Mouse (Mus musculus) liver, postnatal 0 days (tissue): ENCODE measurements around the gene Suclg2. TPM values are rescaled to one million over a fixed set of nuclear protein-coding genes. Genes with fewer than 3 reads are reported as not detected.

Source experiments
- ATAC-seq: fragments of 200-750 bp; cut with Nextera tagmentation; 2 replicates; pipeline ENCODE4 v1.8.0; 2017; ENCODE audit warnings: mild to moderate bottlenecking, moderate library complexity
- DNase-seq: peaks from one replicate; pipeline ENCODE4 v3.0.0-alpha.2; 2016
- H3K27ac ChIP-seq: fragments of 300-500 bp; sonication (generic); 2 replicates; pipeline ENCODE4 v1.5.1; 2014; ENCODE audit warnings: antibody characterized with exemption, moderate library complexity, mild to moderate bottlenecking, low read depth
- H3K27me3 ChIP-seq: fragments of 300-500 bp; sonication (generic); 2 replicates; pipeline ENCODE4 v1.6.1; 2014; ENCODE audit warnings: low read length, control low read depth, mixed read lengths; ENCODE audit not compliant: insufficient read depth
- H3K36me3 ChIP-seq: fragments of 300-500 bp; sonication (generic); replicated peaks from 2 replicates; pipeline ENCODE4 v1.6.1; 2014; ENCODE audit warnings: mild to moderate bottlenecking, control low read depth, low read length, moderate library complexity, mixed read lengths; ENCODE audit not compliant: insufficient read depth
- H3K4me1 ChIP-seq: fragments of 300-500 bp; sonication (generic); 2 replicates; pipeline ENCODE4 v1.6.1; 2014; ENCODE audit warnings: antibody characterized with exemption, mild to moderate bottlenecking, control low read depth; ENCODE audit not compliant: insufficient read depth
- H3K4me2 ChIP-seq: fragments of 300-500 bp; sonication (generic); 2 replicates; pipeline ENCODE4 v1.6.1; 2014; ENCODE audit warnings: low read depth, mild to moderate bottlenecking, low read length, moderate library complexity, mixed read lengths
- H3K4me3 ChIP-seq: fragments of 300-500 bp; sonication (generic); 2 replicates; pipeline ENCODE4 v1.5.1; 2014; ENCODE audit warnings: low read depth, low read length
- H3K9ac ChIP-seq: fragments of 300-500 bp; sonication (generic); replicated peaks from 2 replicates; pipeline ENCODE4 v1.6.1; 2014; ENCODE audit warnings: mild to moderate bottlenecking, moderate library complexity
- H3K9me3 ChIP-seq: fragments of 300-500 bp; sonication (generic); 2 replicates; pipeline ENCODE4 v1.6.1; 2016; ENCODE audit warnings: mild to moderate bottlenecking, control low read depth, low read length, mixed read lengths
- CTCF ChIP-seq: sonication (generic); IDR thresholded peaks from 2 replicates; pipeline ENCODE4 v1.5.1; 2016; ENCODE audit warnings: antibody characterized with exemption, low read depth
- EP300 ChIP-seq: IDR thresholded peaks from 2 replicates; pipeline ENCODE4 v1.6.1; 2016; ENCODE audit warnings: antibody characterized with exemption, low read depth, mild to moderate bottlenecking
- WGBS: fragments of 180-500 bp; shearing (Covaris S2); extraction: QIAGEN DNeasy Blood & Tissue Kit; methylation state at CpG from one replicate; pipeline ENCODE4 v1.1.7; 2014; ENCODE audit not compliant: insufficient replicate concordance; 5-methylcytosine and 5-hydroxymethylcytosine counted together
- polyA plus RNA-seq: library from polyadenylated mRNA; unstranded; fragments of >200 nt; fragmentation: Nextera tagmentation; extraction: Ambion mirVana; gene quantifications from 2 replicates; pipeline ENCODE4 v1.2.1, GENCODE M21; 2015

Suclg2 gene
- polyA plus RNA-seq, 1 experiment from 2014 or later = 73.1 TPM

- no peaks in the 10 kb centered on the region; the same call in 1 of the 2 replicates for H3K36me3 ChIP-seq
- ATAC-seq (no peak), DNase-seq (no peak)
- WGBS = 67% methylated on average over 4 of the region's 4 CpGs
- H3K4me2 ChIP-seq = no peak overlapping the region
- H3K4me1 ChIP-seq = no peaks in the 10 kb centered on the region
- TF ChIP-seq EP300 (no peak), CTCF (no peak)
- no peak overlapping the region for H3K4me3 ChIP-seq
- H3K9me3 ChIP-seq = no peaks in the 10 kb centered on the region
- no peak overlapping the region for H3K27ac ChIP-seq
- no peaks in the 10 kb centered on the region for H3K27me3 ChIP-seq
- no peak overlapping the region for H3K9ac ChIP-seq
These were observed 33.4 kb downstream of the Suclg2 start for GRCm38 (mm10) chr6:95685242-95685641.

- Histone ChIP-seq H3K9ac (no peak overlapping the region), H3K4me2 (no peak overlapping the region), H3K36me3 (no peaks in the 10 kb centered on the region), H3K27me3 (no peaks in the 10 kb centered on the region), H3K4me1 (no peaks in the 10 kb centered on the region), H3K27ac (no peak overlapping the region), H3K9me3 (no peaks in the 10 kb centered on the region), H3K4me3 (no peak overlapping the region)
- ATAC-seq = no peak
- TF ChIP-seq EP300 (no peak), CTCF (no peak)
- DNase-seq = no peak
- WGBS = 66% methylated on average over 3 of the region's 3 CpGs
These were observed 38.9 kb downstream of the Suclg2 start for GRCm38 (mm10) chr6:95679718-95680117.

- H3K27ac ChIP-seq = no peak overlapping the region
- DNase-seq (no peak), ATAC-seq (no peak)
- 56% methylated on average over 3 of the region's 3 CpGs for WGBS
- no peak overlapping the region for H3K4me3 ChIP-seq
- no peak overlapping the region for H3K9ac ChIP-seq
- no peaks in the 10 kb centered on the region for H3K4me1 ChIP-seq
- no peaks in the 10 kb centered on the region for H3K9me3 ChIP-seq
- TF ChIP-seq CTCF (no peak), EP300 (no peak)
- no peaks in the 10 kb centered on the region for H3K36me3 ChIP-seq
- H3K4me2 ChIP-seq = no peak overlapping the region
- H3K27me3 ChIP-seq = no peaks in the 10 kb centered on the region
These were observed 39.3 kb downstream of the Suclg2 start for GRCm38 (mm10) chr6:95679261-95679660.

GRCm38 (mm10) chr6:95676951-95677350 is 41.6 kb downstream of the Suclg2 start:
- Histone ChIP-seq H3K4me3 (no peak overlapping the region), H3K4me1 (no peaks in the 10 kb centered on the region), H3K4me2 (no peak overlapping the region), H3K27me3 (no peaks in the 10 kb centered on the region), H3K27ac (no peak overlapping the region), H3K9ac (no peak overlapping the region), H3K9me3 (no peaks in the 10 kb centered on the region), H3K36me3 (no peaks in the 10 kb centered on the region)
- DNase-seq (no peak), ATAC-seq (no peak)
- TF ChIP-seq EP300 = no peak
- no peak for TF ChIP-seq CTCF
- 87% methylated on average over 2 of the region's 2 CpGs for WGBS

- H3K27me3 ChIP-seq = no peaks in the 10 kb centered on the region
- no peak overlapping the region for H3K9ac ChIP-seq
- H3K9me3 ChIP-seq = no peaks in the 10 kb centered on the region
- no peak for TF ChIP-seq EP300
- TF ChIP-seq CTCF = no peak
- DNase-seq = no peak
- no peak overlapping the region for H3K4me3 ChIP-seq
- H3K36me3 ChIP-seq = no peaks in the 10 kb centered on the region
- H3K4me1 ChIP-seq = no peaks in the 10 kb centered on the region
- ATAC-seq = no peak
- H3K4me2 ChIP-seq = no peak overlapping the region
- 46% methylated on average over 4 of the region's 4 CpGs for whole genome bisulfite sequencing
- no peak overlapping the region for H3K27ac ChIP-seq
These were observed 42.2 kb downstream of the Suclg2 start for GRCm38 (mm10) chr6:95676439-95676838.

GRCm38 (mm10) chr6:95675059-95675705 is 43.4 kb downstream of the Suclg2 start:
- WGBS = 52% methylated on average over 6 of the region's 6 CpGs
- no peaks in the 10 kb centered on the region for H3K9me3 ChIP-seq
- no peak overlapping the region for H3K4me3 ChIP-seq
- no peaks in the 10 kb centered on the region for H3K27me3 ChIP-seq
- ATAC-seq (no peak), DNase-seq (no peak)
- no peak overlapping the region for H3K27ac ChIP-seq
- no peak overlapping the region for H3K9ac ChIP-seq
- no peak overlapping the region for H3K4me2 ChIP-seq
- H3K4me1 ChIP-seq = no peaks in the 10 kb centered on the region
- no peaks in the 10 kb centered on the region for H3K36me3 ChIP-seq
- TF ChIP-seq CTCF = no peak

GRCm38 (mm10) chr6:95674651-95675050 is 43.9 kb downstream of the Suclg2 start:
- Histone ChIP-seq H3K4me2 (no peak overlapping the region), H3K9me3 (no peaks in the 10 kb centered on the region), H3K27ac (no peak overlapping the region), H3K27me3 (no peaks in the 10 kb centered on the region), H3K4me1 (no peaks in the 10 kb centered on the region), H3K4me3 (no peak overlapping the region), H3K36me3 (no peaks in the 10 kb centered on the region), H3K9ac (no peak overlapping the region)
- no peak for ATAC-seq
- 73% methylated on average over 1 of the region's 1 CpGs for WGBS
- no peak for TF ChIP-seq CTCF
- TF ChIP-seq EP300 = no peak
- DNase-seq = no peak
